Mouse (Mus musculus): Measurements from ENCODE around the gene Syne3.

The Syne3 gene

DNA sequence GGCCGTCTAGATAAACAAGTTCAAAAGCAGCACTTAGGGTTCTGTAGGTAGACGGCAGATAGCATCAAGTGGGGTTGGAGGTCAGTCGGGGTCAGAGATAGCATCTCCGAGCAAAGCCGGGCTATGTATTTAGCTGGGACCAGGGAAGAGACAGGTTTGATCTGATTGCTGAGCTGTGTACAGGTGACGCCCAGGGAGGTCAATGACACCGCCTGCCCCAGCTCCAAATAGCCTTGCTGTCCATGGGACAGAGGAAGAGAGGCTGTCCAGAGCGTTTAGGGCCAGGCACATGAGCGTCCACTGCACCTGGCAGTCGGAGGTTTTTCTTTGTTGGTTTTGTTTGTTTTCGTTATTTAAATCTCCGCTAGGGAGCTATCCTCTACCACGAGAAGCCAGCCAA, 75.8 kb downstream of the Syne3 start:
- in situ Hi-C loops (cut with MboI, MseI), result no loop called here

DNA sequence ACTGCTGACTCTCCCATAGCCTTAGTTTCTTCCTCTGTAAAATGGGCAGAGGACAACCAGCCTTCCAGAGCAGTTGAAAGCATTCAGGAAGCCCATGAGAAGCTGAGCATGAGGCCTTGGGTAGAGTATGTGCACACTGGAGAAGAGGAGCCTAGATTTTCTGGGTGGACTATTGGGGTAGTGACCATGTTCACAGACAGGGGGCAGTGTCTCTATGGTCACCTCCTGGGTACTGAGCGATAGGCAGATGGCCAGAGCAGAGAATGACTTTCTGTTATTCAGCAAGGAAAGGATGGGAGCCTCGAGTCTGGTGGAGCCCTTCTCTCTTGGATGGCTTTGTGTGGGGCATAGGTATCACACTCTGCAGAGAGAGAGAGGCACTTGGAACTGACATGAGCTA, 76.4 kb downstream of the Syne3 start:
- in situ Hi-C loops (cut with MboI, MseI), result no loop called here

- in situ Hi-C loops (cut with MboI, MseI), result no loop called here
Observed at GRCm38 (mm10) chr12:104925765-104926164, 83.8 kb downstream of the Syne3 start.

- in situ Hi-C loops (cut with MboI, MseI), result no loop called here
Observed at GRCm38 (mm10) chr12:104925035-104925434, 84.6 kb downstream of the Syne3 start.

DNA sequence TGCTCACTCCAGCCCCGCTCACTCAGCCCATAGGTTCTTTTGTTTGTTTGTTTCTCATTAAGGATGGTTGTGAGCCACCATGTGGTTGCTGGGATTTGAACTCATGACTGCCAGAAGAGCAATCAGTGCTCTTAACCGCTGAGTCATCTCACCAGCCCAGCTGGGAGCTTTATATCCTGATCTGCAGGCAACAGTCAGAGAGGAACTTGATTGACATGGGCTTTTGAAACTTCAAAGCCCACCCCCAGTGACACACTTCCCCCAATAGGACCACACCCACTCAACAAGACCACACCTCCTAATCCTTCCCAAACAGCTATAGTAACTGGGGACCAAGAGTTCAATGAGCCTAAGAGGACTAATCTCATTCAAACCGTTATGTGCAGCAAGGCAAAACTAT, 85.1 kb downstream of the Syne3 start:
- in situ Hi-C loops (cut with MboI, MseI), result no loop called here

DNA sequence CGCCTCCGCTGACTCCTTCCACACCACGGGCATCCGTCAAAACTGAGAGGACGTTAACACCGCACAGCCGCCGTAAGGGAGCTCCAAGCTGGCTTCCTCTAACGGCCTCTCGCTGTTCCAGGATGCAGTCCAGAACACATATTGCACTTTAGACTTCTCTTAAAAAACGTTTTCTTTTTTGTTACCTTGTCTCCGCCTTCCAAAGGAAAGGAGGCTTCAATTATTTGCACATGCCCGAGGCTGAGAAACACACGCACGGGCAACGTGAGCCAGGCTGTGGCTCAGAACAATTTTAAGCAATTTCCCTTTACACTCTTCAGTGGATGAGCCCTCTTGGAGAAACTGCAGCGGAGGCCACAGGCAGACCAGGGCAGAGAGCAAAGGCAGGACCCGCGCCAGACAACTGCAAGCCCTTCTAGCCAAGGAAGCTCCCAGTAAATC, 85.6 kb downstream of the Syne3 start:
- in situ Hi-C loops (cut with MboI, MseI), result no loop called here

GRCm38 (mm10) chr12:104922647-104923046, 87.0 kb downstream of the Syne3 start:
- in situ Hi-C loops (cut with MboI, MseI), result no loop called here

GRCm38 (mm10) chr12:104921071-104921470, 88.5 kb downstream of the Syne3 start:
- in situ Hi-C loops (cut with MboI, MseI), result no loop called here

- in situ Hi-C loops (cut with MboI, MseI), result no loop called here
Observed at GRCm38 (mm10) chr12:104919247-104919646, 90.4 kb downstream of the Syne3 start.

- in situ Hi-C loops (cut with MboI, MseI), result no loop called here
Observed at GRCm38 (mm10) chr12:104917927-104918326, 91.7 kb downstream of the Syne3 start.

- in situ Hi-C loops (cut with MboI, MseI), result no loop called here
Observed at GRCm38 (mm10) chr12:104917297-104917696, 92.3 kb downstream of the Syne3 start.

GRCm38 (mm10) chr12:104916776-104917175, 92.8 kb downstream of the Syne3 start:
- in situ Hi-C loops (cut with MboI, MseI), result no loop called here

- in situ Hi-C loops (cut with MboI, MseI), result no loop called here
Observed at GRCm38 (mm10) chr12:104915681-104916080, 93.9 kb downstream of the Syne3 start.

DNA sequence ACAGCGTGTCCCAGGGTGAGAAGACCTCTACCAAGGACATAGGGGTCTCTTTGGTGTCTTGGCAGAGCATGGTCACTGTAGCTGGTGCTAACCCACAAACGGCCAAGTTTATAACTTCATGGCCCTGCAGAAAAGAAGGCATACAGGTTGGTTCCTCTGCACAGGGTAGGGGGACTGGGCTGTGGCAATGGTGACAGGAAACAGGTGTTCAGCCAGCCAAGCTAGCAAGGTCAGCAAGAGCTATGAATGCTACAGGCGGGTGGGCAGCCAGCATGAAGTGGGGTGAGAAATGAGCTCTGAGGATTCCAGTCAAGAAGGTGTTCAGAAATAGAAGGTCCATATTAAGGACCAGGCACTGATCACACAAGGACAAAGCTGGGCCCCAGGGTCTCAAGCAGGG, 96.6 kb downstream of the Syne3 start:
- in situ Hi-C loops (cut with MboI, MseI), result no loop called here

- in situ Hi-C loops (cut with MboI, MseI), result no loop called here
Observed at GRCm38 (mm10) chr12:104912281-104912933, 97.2 kb downstream of the Syne3 start.

- in situ Hi-C loops (cut with MboI, MseI), result no loop called here
Observed at GRCm38 (mm10) chr12:104909750-104910149, 99.9 kb downstream of the Syne3 start.

GRCm38 (mm10) chr12:104908986-104909385, 100.6 kb downstream of the Syne3 start:
- in situ Hi-C loops (cut with MboI, MseI), result no loop called here

DNA sequence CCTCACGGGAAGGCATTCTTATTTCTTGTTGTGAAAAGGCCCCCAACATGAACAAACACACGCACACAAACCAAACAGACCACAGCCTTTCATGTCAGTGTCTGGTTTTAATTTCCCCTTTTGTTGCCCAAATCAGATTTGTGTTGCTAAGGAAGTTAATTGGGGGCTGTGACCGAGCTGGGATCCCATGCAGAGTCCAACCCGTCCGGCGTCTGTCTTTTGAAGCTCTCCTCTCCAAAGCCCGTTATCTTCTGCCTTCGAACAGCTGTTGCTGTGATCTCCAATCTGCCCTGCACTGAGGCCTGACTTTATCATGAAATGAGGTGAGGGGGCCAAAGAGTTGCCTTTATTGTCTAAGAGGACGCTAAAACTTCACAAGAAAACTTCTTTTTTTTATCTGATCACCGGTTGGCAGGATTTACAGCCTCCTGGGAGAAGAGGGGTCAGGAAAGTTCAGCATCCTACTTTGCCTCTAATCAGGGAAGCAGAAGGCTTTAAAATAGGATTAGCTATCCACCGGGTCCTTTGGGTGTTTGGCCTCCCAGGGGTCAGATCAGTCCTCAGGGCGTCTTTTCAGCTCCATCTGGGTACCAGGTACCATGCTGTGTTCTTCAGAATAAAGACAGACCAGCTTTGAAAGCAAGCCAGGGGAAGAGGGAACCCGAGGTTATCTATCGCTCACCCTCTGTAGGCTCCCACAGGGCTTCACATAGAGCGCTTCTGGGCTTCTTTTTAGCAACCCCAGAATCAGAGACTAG, 101.4 kb downstream of the Syne3 start:
- in situ Hi-C loops (cut with MboI, MseI), result no loop called here

DNA sequence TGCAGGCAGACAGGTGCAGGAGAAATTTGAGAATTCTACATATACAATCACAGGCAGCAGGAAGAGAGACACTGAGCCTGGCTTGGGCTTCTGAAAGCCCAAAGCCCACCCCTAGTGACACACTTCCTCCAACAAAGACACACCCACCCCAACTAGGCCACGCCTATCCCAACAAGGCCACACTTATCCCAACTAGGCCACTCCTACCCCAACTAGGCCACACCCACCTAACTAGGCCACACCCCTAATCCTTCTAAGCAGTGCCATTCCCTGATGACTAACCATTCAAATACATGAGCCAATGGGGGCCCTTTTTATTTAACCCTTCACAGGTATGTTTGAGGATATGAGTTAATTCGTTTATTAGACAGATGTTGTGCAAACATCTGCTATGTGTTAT, 102.5 kb downstream of the Syne3 start:
- in situ Hi-C loops (cut with MboI, MseI), result no loop called here

DNA sequence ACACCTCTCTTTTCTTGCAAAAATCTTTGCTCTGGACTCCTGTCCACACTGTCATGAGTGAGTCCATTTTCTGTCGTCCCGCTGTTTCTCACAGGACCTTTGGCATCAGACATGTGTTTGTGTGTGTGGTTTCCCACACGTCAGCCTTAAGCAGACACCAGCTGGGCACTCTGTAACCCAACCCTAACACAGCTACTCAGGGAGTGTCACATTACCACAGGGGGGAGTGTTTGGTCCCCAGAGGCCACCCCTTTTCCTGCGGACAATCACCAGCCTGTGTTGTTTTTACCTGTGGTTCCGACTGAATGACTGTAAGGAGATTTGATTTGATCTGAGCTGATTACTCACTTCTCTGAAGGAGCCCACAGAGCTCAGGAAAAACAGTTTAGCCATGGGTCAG, 105.5 kb downstream of the Syne3 start:
- in situ Hi-C loops (cut with MboI, MseI), result no loop called here

- in situ Hi-C loops (cut with MboI, MseI), result no loop called here
Observed at GRCm38 (mm10) chr12:104902392-104903053, 107.1 kb downstream of the Syne3 start.

DNA sequence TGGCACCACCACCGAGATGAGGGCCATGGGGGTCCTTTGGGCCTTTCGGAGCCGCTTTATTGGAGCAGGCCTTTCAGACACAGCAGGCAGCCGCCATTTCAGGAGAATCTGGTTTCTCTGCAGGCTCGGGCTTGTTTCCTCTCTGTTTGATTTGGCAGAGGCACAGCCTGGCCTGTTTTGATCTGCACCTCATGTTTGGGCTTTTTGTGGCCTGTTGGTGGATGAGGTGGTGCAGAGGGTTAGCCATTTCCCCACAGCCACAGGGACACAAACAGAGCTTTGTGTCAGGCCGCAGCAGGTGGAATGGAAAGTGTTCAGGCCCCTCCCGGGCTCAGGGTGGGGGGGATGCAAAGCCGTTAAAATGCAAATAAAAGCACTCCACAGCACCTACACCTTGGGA, 108.3 kb downstream of the Syne3 start:
- in situ Hi-C loops (cut with MboI, MseI), result no loop called here

DNA sequence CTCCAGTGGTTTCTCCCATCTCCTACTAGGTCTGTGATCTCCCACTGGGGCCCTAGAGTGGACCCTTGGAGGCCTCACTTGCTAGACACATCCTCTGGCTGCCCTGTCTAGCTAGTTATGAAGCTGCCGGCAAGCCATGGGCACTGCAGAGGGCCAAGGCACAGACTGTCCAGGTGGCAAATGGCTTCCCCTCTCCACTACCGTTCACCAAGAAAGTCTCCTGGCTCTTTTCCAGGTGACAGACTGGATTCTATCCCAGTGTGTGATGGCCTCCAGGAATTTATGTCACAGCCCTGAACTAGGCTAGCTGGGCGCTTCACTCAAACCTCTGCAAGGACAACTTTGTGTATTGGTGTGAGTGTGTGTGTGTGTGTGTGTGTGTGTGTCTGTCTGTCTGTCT, 109.8 kb downstream of the Syne3 start:
- in situ Hi-C loops (cut with MboI, MseI), result no loop called here

Data from regulatory T cell (primary cell).